Mouse (Mus musculus) olfactory bulb, adult 2 months (tissue): ENCODE data around the gene 9630041A04Rik. TPM values are rescaled to one million over a fixed set of nuclear protein-coding genes. Genes with fewer than 3 reads are reported as not detected.
A peak's percentile ranks its signal among the peaks of the same experiment; 100 is the strongest.

Experiments
- H3K27ac ChIP-seq: fragments of 200-500 bp; 2 replicates; pipeline ENCODE4 v1.5.1; 2012; ENCODE audit warnings: low read depth, low read length; ENCODE audit not compliant: insufficient read depth
- H3K4me1 ChIP-seq: fragments of 200-500 bp; 2 replicates; pipeline ENCODE4 v1.6.1; 2012; ENCODE audit warnings: low read length; ENCODE audit not compliant: control insufficient read depth, insufficient read depth
- H3K4me3 ChIP-seq: fragments of 200-500 bp; 2 replicates; pipeline ENCODE4 v1.5.1; 2012; ENCODE audit warnings: mild to moderate bottlenecking, low read depth, low read length, moderate library complexity; ENCODE audit not compliant: insufficient read depth
- CTCF ChIP-seq: fragments of 200-500 bp; IDR thresholded peaks from 2 replicates; pipeline ENCODE4 v1.5.1; 2012; ENCODE audit warnings: low read depth, mild to moderate bottlenecking, low read length, moderate library complexity; ENCODE audit not compliant: insufficient read depth
- POLR2A ChIP-seq: fragments of 200-500 bp; IDR thresholded peaks from 2 replicates; pipeline ENCODE4 v1.6.1; 2012; ENCODE audit warnings: mild to moderate bottlenecking, low read depth, low read length, moderate library complexity; ENCODE audit not compliant: insufficient read depth
- whole genome bisulfite sequencing: fragments of 180-500 bp; shearing (Covaris S2); methylation state at CpG from one replicate; pipeline ENCODE4 v1.1.7; 2018; 5-methylcytosine and 5-hydroxymethylcytosine counted together
- polyA plus RNA-seq: library from polyadenylated mRNA; stranded (reverse); fragments of >200 nt; gene quantifications from 2 replicates; pipeline ENCODE4 v1.2.4, GENCODE M21; 2012; ENCODE audit warnings: low replicate concordance; ENCODE audit not compliant: missing spikeins, insufficient read depth, insufficient read length

Gene 9630041A04Rik
- not detected in 2 replicates for polyA plus RNA-seq

- 0 out of 2 replicates have a peak within 1 kb of the TSS, but pooled peaks have one; percentile 11 for H3K4me3 ChIP-seq
- peak within 1 kb of the TSS; percentile 24 for H3K27ac ChIP-seq
- 70% methylated on average over 15 of the region's 15 CpGs for WGBS
- H3K4me1 ChIP-seq: peaks cover 19% of the 10 kb centered on the region
- TF ChIP-seq POLR2A: no peak
- no peak for TF ChIP-seq CTCF
Observed at GRCm38 (mm10) chr9:101861596-101862471, at the start of gene 9630041A04Rik. Gene 9630041A04Rik, plus strand, starts transcription at chr9:101861841.

GRCm38 (mm10) chr9:101823896-101824295 is 37.7 kb upstream of the 9630041A04Rik start:
- Histone ChIP-seq H3K4me1 (0 out of 2 replicates have a peak, but pooled peaks cover 3% of the 10 kb centered on the region), H3K4me3 (no peak overlapping the region), H3K27ac (no peak overlapping the region)
- TF ChIP-seq CTCF (no peak), POLR2A (no peak)
- 67% methylated on average over 7 of the region's 7 CpGs for WGBS

DNA sequence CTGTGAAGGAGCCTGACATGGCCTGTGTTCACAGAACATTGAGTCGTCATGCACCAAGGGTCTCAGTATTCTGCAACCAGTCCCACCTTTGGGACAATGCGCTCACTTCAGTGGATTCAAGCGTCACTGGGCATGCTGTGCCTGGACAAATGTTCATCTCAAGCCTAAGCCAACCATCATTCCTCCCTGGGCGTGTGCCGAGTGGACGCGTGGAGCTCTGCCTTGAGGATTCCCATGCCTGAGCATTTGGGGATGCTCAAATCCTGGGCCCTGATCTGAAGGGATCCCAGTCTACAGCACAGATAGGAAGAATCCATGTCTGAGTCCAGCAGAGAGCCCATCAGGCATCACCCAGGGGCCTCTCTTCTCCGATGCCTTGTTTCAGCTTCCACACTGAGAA is 36.0 kb upstream of the 9630041A04Rik start:
- over 99% methylated on average over 8 of the region's 8 CpGs for WGBS
- H3K27ac ChIP-seq: no peak overlapping the region
- TF ChIP-seq CTCF (no peak), POLR2A (no peak)

GRCm38 (mm10) chr9:101833619-101834018 is 28.0 kb upstream of the 9630041A04Rik start:
- Histone ChIP-seq H3K27ac (no peak overlapping the region), H3K4me3 (no peak overlapping the region), H3K4me1 (no peaks in the 10 kb centered on the region)
- no peak for TF ChIP-seq POLR2A
- no peak for TF ChIP-seq CTCF
- WGBS: 91% methylated on average over 2 of the region's 2 CpGs

More for the DNA sequence above, 36.0 kb upstream of the 9630041A04Rik start:
- Histone ChIP-seq H3K4me3 (no peak overlapping the region), H3K4me1 (0 out of 2 replicates have a peak, but pooled peaks cover 3% of the 10 kb centered on the region)

- TF ChIP-seq POLR2A (no peak), CTCF (no peak)
- H3K27ac ChIP-seq: no peak overlapping the region
- WGBS: 93% methylated on average over 11 of the region's 11 CpGs
- H3K4me3 ChIP-seq: no peak overlapping the region
- no peaks in the 10 kb centered on the region for H3K4me1 ChIP-seq
Observed at GRCm38 (mm10) chr9:101841101-101841500, 20.5 kb upstream of the 9630041A04Rik start.

GRCm38 (mm10) chr9:101843893-101844292 is 17.7 kb upstream of the 9630041A04Rik start:
- no peak overlapping the region for H3K27ac ChIP-seq
- 84% methylated on average over 4 of the region's 4 CpGs for WGBS
- no peaks in the 10 kb centered on the region for H3K4me1 ChIP-seq
- H3K4me3 ChIP-seq: no peak overlapping the region
- TF ChIP-seq CTCF (no peak), POLR2A (no peak)

DNA sequence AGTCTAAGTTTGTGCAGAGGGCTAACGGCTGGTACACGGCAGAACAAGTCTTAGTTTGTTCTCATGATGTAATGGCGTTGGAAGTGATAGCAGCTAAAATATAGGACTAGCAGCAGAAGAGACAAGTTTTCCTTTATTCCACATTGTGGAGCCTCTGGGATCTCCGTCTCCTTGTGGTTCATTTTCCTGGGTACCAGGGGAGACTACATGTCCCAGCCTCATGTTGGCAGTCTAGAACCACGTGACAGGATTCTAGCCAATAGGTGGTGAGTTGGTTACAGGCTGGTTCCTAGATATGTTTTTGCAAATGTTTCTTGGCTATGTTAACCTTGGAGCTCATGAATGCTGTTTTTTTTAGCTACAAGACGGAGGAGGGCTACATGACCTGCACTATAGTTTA is 15.9 kb upstream of the 9630041A04Rik start:
- no peaks in the 10 kb centered on the region for H3K4me1 ChIP-seq
- TF ChIP-seq CTCF (no peak), POLR2A (no peak)
- no peak overlapping the region for H3K4me3 ChIP-seq
- no peak overlapping the region for H3K27ac ChIP-seq
- WGBS: 88% methylated on average over 6 of the region's 6 CpGs

GRCm38 (mm10) chr9:101862481-101863065 is 932 bp downstream of the 9630041A04Rik start:
- peak overlapping the region; percentile 38 for H3K27ac ChIP-seq
- 0 out of 2 replicates have a peak overlapping the region, but pooled peaks have one; percentile 11 for H3K4me3 ChIP-seq
- peaks cover 19% of the 10 kb centered on the region for H3K4me1 ChIP-seq
- TF ChIP-seq POLR2A (no peak), CTCF (no peak)
- WGBS: 15% methylated on average over 12 of the region's 12 CpGs

DNA sequence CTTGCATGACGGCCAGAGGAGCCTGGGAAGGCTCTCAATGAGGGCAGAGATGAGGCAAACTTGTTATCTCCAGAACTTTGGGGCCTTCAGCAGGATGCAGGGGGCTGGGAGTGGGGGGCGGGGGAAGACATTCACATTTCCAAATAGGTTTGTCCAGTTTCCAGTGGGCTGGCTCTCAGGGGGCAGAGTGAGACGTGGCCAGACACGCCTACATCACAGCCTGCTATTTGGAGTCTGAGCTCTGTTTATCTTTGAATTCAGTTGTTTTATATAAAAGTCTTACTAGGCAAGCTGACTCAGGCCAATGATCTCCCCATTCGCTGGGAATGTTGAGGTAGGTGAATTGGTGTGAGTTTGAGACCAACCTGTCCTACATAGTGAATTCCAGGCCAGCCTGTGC is 1.5 kb downstream of the 9630041A04Rik start:
- H3K27ac ChIP-seq: peak overlapping the region; percentile 38; the same call in 1 of the 2 replicates
- WGBS: 55% methylated on average over 5 of the region's 5 CpGs
- TF ChIP-seq POLR2A (no peak), CTCF (no peak)

More for the DNA sequence above, 1.5 kb downstream of the 9630041A04Rik start:
- H3K4me3 ChIP-seq: no peak overlapping the region
- H3K4me1 ChIP-seq: peaks cover 19% of the 10 kb centered on the region
